Mouse (Mus musculus) thymus, postnatal 10 days (tissue): ENCODE results near the gene Plin2.
A peak's percentile ranks its signal among the peaks of the same experiment; 100 is the strongest.
"Not testable (repeated sequence)": the region's sequence is repeated elsewhere in the genome, so short reads cannot be mapped to it uniquely, and the experiment has no call there.

Source experiments
- DNase-seq, 2 experiments: peaks; one replicate each; pipeline ENCODE4 v3.0.0; 2021; ENCODE audit warnings: low spot score in 2 of 2

Plin2 gene

GRCm38 (mm10) chr4:86631831-86632230, 38.0 kb downstream of the Plin2 start:
- no peak for DNase-seq

DNA sequence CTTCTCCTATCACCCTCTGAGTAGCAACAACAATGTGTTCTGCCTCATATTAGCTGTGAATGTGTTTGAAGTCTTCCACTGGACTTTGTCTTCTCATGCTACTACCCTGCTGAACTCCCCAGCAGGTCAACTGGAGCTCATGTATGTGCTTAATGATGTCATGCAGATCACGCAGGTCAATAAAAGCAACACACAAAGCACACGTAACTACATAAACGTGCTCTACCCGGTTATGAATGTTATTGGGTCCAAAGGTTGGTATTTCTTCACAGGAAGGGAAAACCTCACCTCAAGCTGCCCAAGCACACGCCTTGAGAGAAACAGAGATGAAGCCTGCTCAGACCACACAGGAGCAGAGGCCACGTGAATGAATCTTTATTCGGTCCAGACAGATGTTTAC, 43.4 kb downstream of the Plin2 start:
- not testable (repeated sequence) for DNase-seq

DNA sequence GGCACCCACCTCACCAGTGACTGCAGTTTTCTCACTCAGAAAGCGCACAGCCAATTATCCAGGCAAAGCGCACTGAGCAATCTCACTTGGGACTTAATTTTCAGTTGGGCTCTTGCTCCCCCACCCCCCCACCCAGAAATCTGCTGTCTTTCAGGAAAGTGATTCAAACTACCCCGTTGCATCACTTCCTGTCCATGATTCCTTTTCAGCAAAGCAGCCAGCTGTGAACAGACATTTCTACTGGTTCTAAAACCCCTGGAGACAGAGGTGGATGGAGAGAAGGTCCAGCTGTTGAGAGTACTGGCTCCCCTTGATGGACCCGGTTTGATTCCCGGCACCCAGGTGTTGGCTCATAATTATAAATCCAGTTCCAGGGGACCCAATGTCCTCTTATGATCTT, 44.4 kb downstream of the Plin2 start:
- DNase-seq, result no peak

GRCm38 (mm10) chr4:86622532-86622931, 47.3 kb downstream of the Plin2 start:
- not testable (repeated sequence) for DNase-seq

DNA sequence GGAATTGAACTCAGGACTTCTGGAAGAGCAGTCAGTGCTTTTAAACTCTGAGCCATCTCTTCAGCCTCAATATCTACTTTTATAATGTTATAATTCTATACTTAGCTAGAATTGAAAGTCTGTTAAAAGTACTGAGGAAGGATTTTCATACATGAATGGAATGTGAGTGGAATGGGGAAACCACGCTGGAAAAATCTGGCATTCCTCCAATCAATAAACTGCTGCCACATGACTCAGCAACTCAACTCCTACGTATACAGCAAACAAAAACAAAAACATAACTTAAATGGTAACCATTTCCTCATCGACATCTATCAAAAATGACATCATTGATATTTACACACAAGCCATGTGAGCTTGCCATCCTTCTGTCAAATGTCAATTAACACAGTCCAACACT, 47.7 kb downstream of the Plin2 start:
- DNase-seq, result no peak

DNA sequence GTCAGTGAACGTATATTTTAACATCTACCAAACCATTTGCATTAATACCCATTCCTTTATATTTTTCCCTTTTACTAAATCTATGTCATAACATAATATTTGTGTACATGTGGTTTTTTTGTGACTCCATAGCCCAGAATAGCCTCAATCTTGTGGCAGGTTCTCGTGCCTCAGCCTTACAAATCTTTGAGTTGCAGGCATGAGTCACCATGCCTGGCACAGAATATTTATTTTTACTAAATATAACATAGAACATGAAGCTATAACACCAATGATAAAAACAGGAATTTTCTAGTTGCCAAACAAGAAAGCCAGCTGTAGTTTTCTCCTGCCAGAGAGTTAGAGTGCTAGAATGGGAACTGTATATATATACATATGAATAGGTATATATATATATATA, 49.4 kb downstream of the Plin2 start:
- DNase-seq, result no peak

GRCm38 (mm10) chr4:86612289-86612620, 57.6 kb downstream of the Plin2 start:
- no peak for DNase-seq

DNA sequence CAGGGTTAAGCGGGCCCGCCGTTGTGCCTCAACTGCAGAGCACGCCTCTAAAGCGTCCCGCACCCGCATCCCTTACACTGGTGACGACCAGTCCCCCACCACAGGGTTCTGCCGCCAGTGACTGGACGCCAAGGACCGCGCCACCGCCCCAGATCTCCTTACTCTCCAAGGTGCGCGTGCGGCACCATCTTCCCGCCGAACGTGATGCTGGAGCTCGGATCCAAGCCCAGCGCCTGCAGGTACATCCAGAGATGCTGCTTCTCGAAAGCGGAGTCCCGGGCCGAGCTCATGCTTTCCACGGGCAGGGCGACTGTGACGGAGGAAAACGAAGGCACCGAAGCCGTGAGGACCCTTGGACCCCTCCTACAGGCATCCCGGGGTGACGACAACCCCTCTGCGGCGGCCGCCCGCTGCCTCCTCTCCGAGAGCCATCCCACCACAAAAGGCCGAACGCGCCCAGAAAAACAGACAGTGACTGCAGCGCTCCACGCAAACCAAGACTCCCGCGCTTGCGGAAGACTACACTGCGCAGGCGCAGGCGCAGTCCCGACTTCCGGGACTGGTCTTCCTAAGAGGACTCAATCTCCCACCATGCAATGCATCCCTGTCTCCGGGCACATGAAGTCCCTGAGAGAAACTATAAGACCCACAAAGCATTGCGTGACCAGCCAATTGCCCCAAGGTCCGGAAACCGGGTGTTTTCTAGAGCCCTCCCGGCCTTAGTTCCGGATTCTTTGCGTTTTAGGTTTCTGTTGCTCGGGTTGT, 58.2 kb downstream of the Plin2 start, which contains the start of gene Haus6:
Haus6 (minus strand) TSS at position 532 of the 765 bp plus-strand sequence.
- peak; percentile 89 to 90 for DNase-seq
